Mouse (Mus musculus) kidney, postnatal 0 days (tissue): Measurements from ENCODE around the gene Ppat. TPM values are rescaled to one million over a fixed set of nuclear protein-coding genes. Genes with fewer than 3 reads are reported as not detected.

Source experiments
- ATAC-seq: fragments of 200-750 bp; cut with Nextera tagmentation; replicated peaks from 2 replicates; pipeline ENCODE4 v1.8.0; 2017; ENCODE audit warnings: low read depth, moderate number of reproducible peaks, moderate TSS enrichment, moderate library complexity; ENCODE audit not compliant: low FRiP score
- DNase-seq: peaks from one replicate; pipeline ENCODE4 v3.0.0-alpha.2; 2016; ENCODE audit warnings: low spot score
- H3K27ac ChIP-seq: fragments of 300-500 bp; sonication (generic); 2 replicates; pipeline ENCODE4 v1.5.1; 2014; ENCODE audit warnings: mild to moderate bottlenecking
- H3K27me3 ChIP-seq: fragments of 300-500 bp; sonication (generic); 2 replicates; pipeline ENCODE4 v1.6.1; 2014; ENCODE audit warnings: low read length, mixed read lengths; ENCODE audit not compliant: insufficient read depth
- H3K36me3 ChIP-seq: fragments of 300-500 bp; sonication (generic); 2 replicates; pipeline ENCODE4 v1.6.1; 2014; ENCODE audit warnings: low read length, mixed read lengths; ENCODE audit not compliant: insufficient read depth
- H3K4me1 ChIP-seq: fragments of 300-500 bp; sonication (generic); replicated peaks from 2 replicates; pipeline ENCODE4 v1.6.1; 2014; ENCODE audit warnings: antibody characterized with exemption, low read length, mixed read lengths; ENCODE audit not compliant: insufficient read depth
- H3K4me2 ChIP-seq: fragments of 300-500 bp; sonication (generic); 2 replicates; pipeline ENCODE4 v1.6.1; 2014; ENCODE audit warnings: mild to moderate bottlenecking, low read length, moderate library complexity, mixed read lengths
- H3K4me3 ChIP-seq: fragments of 300-500 bp; sonication (generic); replicated peaks from 2 replicates; pipeline ENCODE4 v1.5.1; 2014; ENCODE audit warnings: low read depth, low read length
- H3K9ac ChIP-seq: fragments of 300-500 bp; sonication (generic); 2 replicates; pipeline ENCODE4 v1.6.1; 2014; ENCODE audit warnings: low read depth, low read length
- H3K9me3 ChIP-seq: fragments of 300-500 bp; sonication (generic); replicated peaks from 2 replicates; pipeline ENCODE4 v1.6.1; 2016; ENCODE audit warnings: low read length, inconsistent platforms, mixed read lengths
- CTCF ChIP-seq: IDR thresholded peaks from 2 replicates; pipeline ENCODE4 v1.5.1; 2016; ENCODE audit warnings: antibody characterized with exemption, low read depth, mild to moderate bottlenecking, moderate library complexity
- WGBS: fragments of 180-500 bp; shearing (Covaris S2); extraction: QIAGEN DNeasy Blood & Tissue Kit; methylation state at CpG from one replicate; pipeline ENCODE4 v1.1.7; 2014; 5-methylcytosine and 5-hydroxymethylcytosine counted together
- polyA plus RNA-seq: library from polyadenylated mRNA; unstranded; fragments of >200 nt; fragmentation: Nextera tagmentation; extraction: Ambion mirVana; gene quantifications from 2 replicates; pipeline ENCODE4 v1.2.1, GENCODE M21; 2015

Ppat gene
- polyA plus RNA-seq, 1 experiment from 2014 or later: 35.9 TPM

DNA sequence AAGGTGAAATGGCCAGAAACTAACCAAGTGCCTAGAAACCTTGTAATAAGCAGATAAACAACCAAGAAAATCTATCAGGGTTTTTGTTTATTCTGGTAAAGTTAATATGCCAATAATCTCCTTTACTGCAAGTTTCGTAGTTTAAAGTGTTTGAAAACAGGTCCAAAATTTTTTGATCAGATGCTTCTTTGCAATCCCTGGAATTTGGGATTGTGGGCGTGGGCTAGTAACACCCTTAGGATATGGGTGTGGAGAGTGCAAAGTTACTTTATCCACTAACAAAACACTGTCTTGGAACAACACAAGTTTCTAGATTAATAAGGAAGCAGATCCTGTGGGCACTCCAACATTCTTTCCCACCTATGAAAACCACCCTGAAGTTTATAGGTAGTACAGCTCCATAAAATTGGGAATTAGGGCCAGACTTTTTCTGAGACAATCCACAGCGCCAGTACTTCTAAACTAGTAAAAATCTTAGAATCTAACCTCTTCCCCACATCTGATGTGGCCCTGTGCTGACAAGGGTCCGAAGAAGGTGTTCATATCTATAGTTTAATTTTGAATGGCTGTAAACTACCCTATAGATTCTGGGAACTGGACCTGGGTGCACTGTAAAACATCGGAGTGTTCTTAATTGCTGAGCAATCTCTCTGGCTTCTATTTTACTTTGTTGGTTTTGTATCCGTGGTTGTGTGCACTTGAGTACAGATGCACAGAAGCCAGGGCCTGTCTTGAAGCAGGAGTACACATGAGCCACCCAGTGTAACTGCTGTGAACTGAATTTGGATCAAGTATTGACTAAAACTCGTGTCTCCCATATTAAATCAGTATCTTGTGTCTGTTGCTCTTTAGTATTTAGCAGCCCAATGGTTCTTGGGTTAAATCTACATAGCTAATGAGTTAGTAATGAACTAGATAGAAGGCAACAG, 998 bp upstream of the Ppat start:
- H3K36me3 ChIP-seq: peaks cover 15% of the 10 kb centered on the region
- peak overlapping the region; percentile 72 for H3K9ac ChIP-seq
- peak overlapping the region; percentile 92 for H3K4me2 ChIP-seq
- H3K27ac ChIP-seq: peak overlapping the region; percentile 90
- ATAC-seq (no peak), DNase-seq (peak; percentile 44)
- no peaks in the 10 kb centered on the region for H3K27me3 ChIP-seq
- peak overlapping the region; percentile 68 for H3K4me3 ChIP-seq
- 13% methylated on average over 7 of the region's 7 CpGs for WGBS
- H3K4me1 ChIP-seq: peaks cover 2% of the 10 kb centered on the region; the same call in 1 of the 2 replicates
- H3K9me3 ChIP-seq: no peaks in the 10 kb centered on the region
- no peak for TF ChIP-seq CTCF

GRCm38 (mm10) chr5:76950343-76951105, 854 bp downstream of the Ppat start:
- peak overlapping the region; percentile 90 for H3K27ac ChIP-seq
- ATAC-seq (no peak), DNase-seq (peak; percentile 37)
- peak overlapping the region; percentile 68 for H3K4me3 ChIP-seq
- H3K4me1 ChIP-seq: peaks cover 7% of the 10 kb centered on the region; the same call in 1 of the 2 replicates
- TF ChIP-seq CTCF: no peak
- peak overlapping the region; percentile 92 for H3K4me2 ChIP-seq
- no peaks in the 10 kb centered on the region for H3K27me3 ChIP-seq
- H3K9ac ChIP-seq: peak overlapping the region; percentile 70
- H3K9me3 ChIP-seq: no peaks in the 10 kb centered on the region
- H3K36me3 ChIP-seq: 0 out of 2 replicates have a peak, but pooled peaks cover 3% of the 10 kb centered on the region
- WGBS: under 1% methylated on average over 24 of the region's 24 CpGs

GRCm38 (mm10) chr5:76947758-76948157, 3.6 kb downstream of the Ppat start:
- 81% methylated on average over 4 of the region's 4 CpGs for WGBS
- Histone ChIP-seq H3K27ac (no peak overlapping the region), H3K9me3 (no peaks in the 10 kb centered on the region)

GRCm38 (mm10) chr5:76947142-76947541, 4.2 kb downstream of the Ppat start:
- peaks cover 10% of the 10 kb centered on the region; the same call in 1 of the 2 replicates for H3K4me1 ChIP-seq
- H3K4me2 ChIP-seq: no peak overlapping the region
- no peak for TF ChIP-seq CTCF
- 76% methylated on average over 4 of the region's 4 CpGs for WGBS
- no peaks in the 10 kb centered on the region for H3K27me3 ChIP-seq
- no peak overlapping the region for H3K9ac ChIP-seq
- DNase-seq (no peak), ATAC-seq (no peak)
- H3K27ac ChIP-seq: peak overlapping the region; percentile 31; the same call in 1 of the 2 replicates
- no peaks in the 10 kb centered on the region for H3K36me3 ChIP-seq
- H3K4me3 ChIP-seq: no peak overlapping the region
- no peaks in the 10 kb centered on the region for H3K9me3 ChIP-seq

More at GRCm38 (mm10) chr5:76947758-76948157, 3.6 kb downstream of the Ppat start:
- TF ChIP-seq CTCF: no peak
- no peak overlapping the region for H3K4me3 ChIP-seq
- H3K4me1 ChIP-seq: peaks cover 10% of the 10 kb centered on the region; the same call in 1 of the 2 replicates
- no peak overlapping the region for H3K9ac ChIP-seq
- ATAC-seq: no peak
- no peaks in the 10 kb centered on the region for H3K27me3 ChIP-seq
- no peak overlapping the region for H3K4me2 ChIP-seq
- H3K36me3 ChIP-seq: no peaks in the 10 kb centered on the region
- no peak for DNase-seq

DNA sequence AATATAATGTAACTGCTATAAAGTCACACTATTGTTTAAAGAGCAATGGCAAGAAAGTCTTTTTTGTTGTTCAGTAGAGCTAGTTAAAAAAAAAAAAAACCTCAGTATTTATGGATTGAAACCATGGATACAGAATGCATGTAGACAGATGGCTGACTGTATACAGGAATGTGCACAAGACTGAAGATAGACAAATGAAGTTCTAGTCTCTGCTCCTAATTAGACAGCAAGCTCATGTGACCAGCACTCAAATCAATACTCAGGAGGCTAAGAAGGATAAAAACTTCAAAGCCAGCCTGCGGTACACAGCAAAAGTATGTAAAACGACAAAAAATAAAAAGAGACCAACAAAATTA, 5.7 kb downstream of the Ppat start:
- H3K27ac ChIP-seq: no peak overlapping the region; the same call in 1 of the 2 replicates
- no peaks in the 10 kb centered on the region for H3K9me3 ChIP-seq
- H3K9ac ChIP-seq: no peak overlapping the region
- 91% methylated on average over 2 of the region's 2 CpGs for WGBS
- no peak overlapping the region for H3K4me2 ChIP-seq
- H3K36me3 ChIP-seq: no peaks in the 10 kb centered on the region
- no peak for DNase-seq
- no peak for ATAC-seq
- no peak overlapping the region for H3K4me3 ChIP-seq
- TF ChIP-seq CTCF: no peak
- H3K4me1 ChIP-seq: peaks cover 10% of the 10 kb centered on the region; the same call in 1 of the 2 replicates
- no peaks in the 10 kb centered on the region for H3K27me3 ChIP-seq
